Mouse (Mus musculus) stomach, postnatal 0 days (tissue): ENCODE data around the gene Frrs1l.

ENCODE experiments used
- CTCF ChIP-seq: IDR thresholded peaks from 2 replicates; pipeline ENCODE4 v1.5.1; 2016; ENCODE audit warnings: antibody characterized with exemption, low read depth, mild to moderate bottlenecking, moderate library complexity
- EP300 ChIP-seq: optimal IDR thresholded peaks from 2 replicates; pipeline ENCODE3; 2016; ENCODE audit warnings: antibody characterized with exemption

DNA sequence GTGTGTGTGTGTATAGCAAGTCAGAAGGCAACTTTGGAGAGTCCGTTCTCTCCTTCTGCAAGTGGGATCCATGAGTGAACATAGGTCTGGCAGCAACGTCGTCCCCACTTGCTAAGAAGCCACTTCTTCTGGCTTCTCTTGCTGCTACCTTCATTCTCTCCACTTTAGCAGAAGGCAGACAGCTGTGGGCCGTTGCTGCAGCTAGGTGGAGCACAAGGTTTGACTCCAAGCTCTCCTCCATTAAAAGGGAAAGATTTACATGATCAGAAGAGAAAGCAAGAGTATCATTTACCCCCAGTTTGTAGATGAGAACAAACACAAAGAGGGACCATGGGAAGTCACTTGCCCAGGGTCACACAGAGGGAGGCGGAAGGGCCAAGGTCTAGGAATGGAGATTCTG lies 44.0 kb upstream of the Frrs1l start:
- TF ChIP-seq CTCF (peak; percentile 33), EP300 (no peak)
